Mouse (Mus musculus): Measurements from ENCODE around the gene Ovol2. TPM values are rescaled to one million over a fixed set of nuclear protein-coding genes. Genes with fewer than 3 reads are reported as not detected.

Ovol2 gene
- polyA plus RNA-seq, 1 experiment from 2014 or later: not detected

DNA sequence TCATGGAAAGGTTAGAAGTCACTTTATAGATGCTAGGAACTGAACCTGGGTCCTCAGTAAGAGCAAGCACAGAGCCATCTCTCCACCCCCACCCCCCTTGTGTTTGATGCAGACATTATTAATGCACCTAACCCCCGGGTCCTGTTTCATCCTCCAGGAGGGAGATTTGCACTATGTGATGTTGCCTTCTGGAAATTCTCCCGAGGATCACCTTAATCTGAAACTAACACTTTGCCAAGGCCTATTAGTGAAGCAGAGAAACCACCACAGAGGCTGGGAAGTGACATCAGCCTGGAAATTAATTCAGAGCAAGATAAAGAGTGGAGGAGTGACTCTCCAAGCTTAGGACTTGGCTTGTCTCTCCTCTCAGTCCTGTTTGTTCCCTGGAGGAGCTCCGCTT, 7.7 kb downstream of the Ovol2 start:
- no peak for ATAC-seq
- H3K27me3 ChIP-seq: no peaks in the 10 kb centered on the region
- CTCF ChIA-PET: no interaction called here
- POLR2A ChIA-PET: no interaction called here
- no peak for DNase-seq (ENCODE audit: low read depth, low spot score)
- TF ChIP-seq CTCF (IDR thresholded peaks at IDR 0.05): no peak
- in situ Hi-C loops (cut with MboI; ENCODE audit: low pct_unique_long_range_greater_than_20kb): no loop called here

DNA sequence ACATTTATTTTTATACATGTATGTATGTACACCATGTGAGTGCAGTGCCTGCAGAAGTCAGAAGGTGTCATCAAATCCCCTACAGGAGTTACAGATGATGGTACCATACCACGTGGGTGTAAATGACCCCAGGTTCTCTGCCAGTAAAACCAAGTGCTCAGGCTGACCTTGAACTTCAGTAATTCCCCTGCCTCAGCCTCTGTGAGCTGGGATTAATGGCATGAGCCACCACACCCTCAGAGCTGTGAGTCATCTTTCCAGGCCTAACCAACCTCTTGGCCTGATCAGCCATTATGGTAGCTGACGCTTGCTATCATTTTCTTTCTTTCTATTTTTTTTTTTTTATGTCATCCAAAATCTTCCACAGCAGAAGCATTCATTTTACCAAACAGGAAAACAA, 20.6 kb downstream of the Ovol2 start:
- no peak for TF ChIP-seq CTCF (IDR thresholded peaks at IDR 0.05)
- in situ Hi-C loops (cut with MboI; ENCODE audit: low pct_unique_long_range_greater_than_20kb): no loop called here
- ATAC-seq (no peak), DNase-seq (ENCODE audit: low read depth, low spot score) (no peak)
- ChIA-PET POLR2A (no interaction called here), CTCF (interaction anchor here (1.0 kb wide), 1 partner anchor 69 kb away, joined by 4 read pairs; no protein-coding TSS in a partner anchor)
- H3K27me3 ChIP-seq: no peaks in the 10 kb centered on the region

DNA sequence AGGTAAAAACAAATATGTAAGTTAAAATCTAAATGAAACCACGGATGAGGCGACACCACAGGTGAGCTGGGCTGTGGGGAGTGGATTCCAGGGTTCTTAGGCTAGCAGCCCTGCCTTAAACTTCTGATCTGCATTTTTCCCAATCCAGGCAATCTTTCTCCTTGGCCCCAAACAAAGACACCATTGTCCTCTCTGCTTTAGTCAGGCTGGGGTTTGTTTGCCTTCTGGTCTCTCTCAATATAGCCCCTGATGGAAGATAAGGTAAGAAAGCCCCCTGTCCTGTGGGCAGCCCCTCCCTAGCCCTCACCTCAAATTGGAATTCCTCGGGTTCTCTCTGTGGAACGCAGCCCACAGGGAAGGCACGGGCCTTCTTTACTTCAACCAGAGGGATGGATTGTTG, 21.7 kb downstream of the Ovol2 start:
- ChIA-PET POLR2A (interaction anchor here (0.7 kb wide), 1 partner anchor 11 kb away, joined by 9 read pairs; no protein-coding TSS in a partner anchor), CTCF (interaction anchor here (1.0 kb wide), 1 partner anchor 71 kb away, joined by 4 read pairs; no protein-coding TSS in a partner anchor)
- ATAC-seq (no peak), DNase-seq (ENCODE audit: low read depth, low spot score) (no peak)
- no peaks in the 10 kb centered on the region for H3K27me3 ChIP-seq
- TF ChIP-seq CTCF (IDR thresholded peaks at IDR 0.05): no peak
- in situ Hi-C loops (cut with MboI; ENCODE audit: low pct_unique_long_range_greater_than_20kb): no loop called here

DNA sequence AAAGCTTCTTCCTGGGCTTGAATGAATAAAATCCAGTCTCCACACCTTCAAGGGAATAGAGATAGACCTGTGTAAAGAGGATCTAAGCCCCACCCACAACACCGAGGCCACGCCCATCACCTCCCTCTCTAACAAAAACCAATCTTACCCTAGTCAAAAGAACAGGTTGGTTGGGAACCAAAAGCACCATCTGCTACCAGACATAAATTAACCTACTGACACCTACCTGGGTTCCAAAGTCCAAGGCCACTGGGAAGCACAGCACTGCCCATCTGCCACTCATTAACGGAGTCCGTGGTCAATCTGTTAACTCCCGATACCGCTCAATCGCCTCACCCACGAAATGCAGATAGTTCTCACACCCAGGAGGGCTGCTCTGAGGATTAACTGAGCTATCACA, 23.4 kb downstream of the Ovol2 start:
- ChIA-PET CTCF (no interaction called here), POLR2A (no interaction called here)
- ATAC-seq: no peak
- no peaks in the 10 kb centered on the region for H3K27me3 ChIP-seq
- in situ Hi-C loops (cut with MboI; ENCODE audit: low pct_unique_long_range_greater_than_20kb): no loop called here
- DNase-seq (ENCODE audit: low read depth, low spot score): no peak
- no peak for TF ChIP-seq CTCF (IDR thresholded peaks at IDR 0.05)

DNA sequence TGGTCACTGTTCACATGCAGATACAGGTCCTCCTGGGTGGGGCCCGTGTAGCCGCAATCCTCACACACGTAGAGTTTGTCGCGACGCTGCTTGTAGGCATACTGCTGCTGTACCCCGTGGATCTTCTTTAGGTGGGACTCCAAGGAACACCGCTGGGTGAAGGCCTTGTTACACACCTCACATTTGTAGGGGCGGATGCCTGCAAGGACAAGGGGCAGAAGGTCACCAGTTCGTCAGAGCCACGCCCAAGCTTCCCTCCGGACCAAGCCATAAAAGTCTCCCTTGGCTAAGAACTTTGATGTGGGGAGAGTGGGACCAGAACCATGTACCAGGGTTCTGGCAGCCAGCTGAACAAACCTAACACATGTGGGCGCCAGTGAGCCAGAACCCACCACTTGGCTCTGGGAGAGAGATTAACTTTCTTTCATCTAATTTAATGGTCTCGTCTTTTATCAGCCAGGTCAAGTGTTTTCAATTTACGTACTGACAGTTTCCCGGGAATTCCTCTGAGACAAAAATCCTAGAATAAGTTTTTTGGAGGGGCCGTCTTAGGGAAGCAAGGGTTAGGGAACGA, 26.1 kb downstream of the Ovol2 start:
- ATAC-seq (no peak), DNase-seq (ENCODE audit: low read depth, low spot score) (no peak)
- H3K27me3 ChIP-seq: no peaks in the 10 kb centered on the region
- ChIA-PET CTCF (interaction anchor here (1.2 kb wide), 1 partner anchor 10 kb away, joined by 4 read pairs; no protein-coding TSS in a partner anchor), POLR2A (no interaction called here)
- in situ Hi-C loops (cut with MboI; ENCODE audit: low pct_unique_long_range_greater_than_20kb): no loop called here
- TF ChIP-seq CTCF (IDR thresholded peaks at IDR 0.05): peak; percentile 5

DNA sequence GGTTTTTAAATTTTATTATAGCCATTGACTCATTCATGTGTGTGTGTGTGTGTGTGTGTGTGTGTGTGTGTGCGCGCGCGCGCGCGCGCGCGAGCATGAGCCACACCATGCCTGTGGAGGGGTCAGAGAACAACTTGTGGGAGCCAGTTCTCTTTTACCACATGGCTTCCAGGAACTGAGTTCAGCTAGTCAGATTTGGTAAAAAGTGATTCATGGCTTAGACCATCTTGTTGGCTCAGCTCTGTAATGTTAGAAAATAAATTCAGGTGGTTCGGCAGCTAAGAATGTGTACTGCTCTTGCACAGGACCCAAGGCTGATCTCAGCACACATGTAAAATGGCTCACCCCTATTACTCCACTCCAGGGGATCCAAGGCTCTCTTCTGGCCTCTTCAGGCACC, 30.8 kb downstream of the Ovol2 start:
- ChIA-PET POLR2A (no interaction called here), CTCF (interaction anchor here (1.1 to 1.8 kb wide), 2 partner anchors 9 to 13 kb away, joined by 3 to 4 read pairs; no protein-coding TSS in a partner anchor)
- TF ChIP-seq CTCF (IDR thresholded peaks at IDR 0.05): no peak
- DNase-seq (ENCODE audit: low read depth, low spot score): no peak
- no peaks in the 10 kb centered on the region for H3K27me3 ChIP-seq
- in situ Hi-C loops (cut with MboI; ENCODE audit: low pct_unique_long_range_greater_than_20kb): no loop called here
- ATAC-seq: no peak

DNA sequence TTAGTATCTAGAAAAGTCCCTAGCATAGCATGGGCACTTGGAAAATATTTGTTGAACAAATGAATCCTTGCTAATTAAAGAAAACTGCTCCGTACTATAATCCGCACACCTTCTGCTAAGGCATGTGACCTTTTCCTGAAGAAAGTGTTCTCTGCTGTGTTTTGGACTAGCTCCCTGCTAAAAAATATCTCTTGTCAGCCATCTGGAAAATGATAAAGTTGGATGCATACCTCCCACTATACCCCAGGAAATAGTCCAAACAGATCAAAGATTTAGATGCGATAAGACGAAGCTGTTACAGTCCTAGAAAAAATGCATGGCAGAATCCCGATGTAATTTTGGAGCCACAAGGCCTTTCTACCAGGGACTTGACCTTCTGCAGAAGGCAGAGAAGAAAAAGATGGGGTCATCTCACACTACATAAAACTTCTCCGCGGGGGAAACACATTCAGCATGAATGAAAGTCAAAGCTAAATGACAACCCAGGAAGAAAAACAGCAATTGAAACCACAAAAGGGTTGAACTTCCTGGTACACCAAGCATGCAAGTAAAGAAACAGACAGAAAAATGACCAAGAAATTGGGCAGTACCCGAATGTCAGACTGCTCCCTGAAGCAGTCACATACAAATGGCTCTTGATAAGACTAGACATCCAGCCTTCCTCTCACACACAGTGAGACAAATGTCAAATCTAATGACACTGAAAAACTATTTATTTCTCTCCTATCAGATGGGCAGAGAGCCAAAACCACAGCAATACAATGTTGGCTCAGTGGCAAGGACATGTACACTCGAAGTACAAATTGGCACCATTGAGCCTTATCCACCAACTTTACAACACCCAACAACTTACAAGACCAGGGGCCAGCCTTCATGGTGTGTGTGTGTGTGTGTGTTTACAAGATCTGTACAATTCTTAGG, 31.9 kb downstream of the Ovol2 start:
- in situ Hi-C loops (cut with MboI; ENCODE audit: low pct_unique_long_range_greater_than_20kb): no loop called here
- H3K27me3 ChIP-seq: no peaks in the 10 kb centered on the region
- CTCF ChIA-PET: interaction anchor here (1.8 kb wide), 1 partner anchor 12 kb away, joined by 4 read pairs; no protein-coding TSS in a partner anchor
- POLR2A ChIA-PET: no interaction called here
- no peak for TF ChIP-seq CTCF (IDR thresholded peaks at IDR 0.05)
- no peak for ATAC-seq
- no peak for DNase-seq (ENCODE audit: low read depth, low spot score)

DNA sequence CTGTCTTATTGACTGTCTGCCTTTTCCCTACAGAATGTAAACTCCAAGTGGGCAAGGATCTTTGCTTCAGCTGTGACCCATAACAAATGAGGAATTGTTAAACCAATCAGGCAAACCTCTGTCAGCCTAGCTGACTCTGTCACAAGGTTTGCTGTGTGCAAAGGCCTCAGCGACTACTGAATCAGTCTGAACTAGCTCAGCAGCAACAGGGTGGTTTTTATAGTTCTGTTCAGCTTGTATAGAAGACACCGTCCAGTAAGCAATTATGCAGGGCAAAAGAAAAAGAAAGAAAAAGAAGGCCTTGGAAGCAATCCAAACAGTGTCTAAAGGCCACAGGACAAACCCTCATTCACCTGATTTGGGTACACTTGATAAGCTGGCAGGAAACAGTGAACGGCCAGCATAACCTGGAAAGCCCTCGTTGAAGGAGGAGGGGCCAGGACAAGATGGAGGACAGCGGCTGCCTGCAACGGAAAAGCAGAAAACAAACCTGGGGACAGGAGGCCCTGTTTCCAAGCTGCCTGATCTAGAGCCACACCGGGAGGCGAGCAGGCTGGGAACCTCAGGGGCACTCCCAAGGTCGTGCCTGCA, 36.7 kb downstream of the Ovol2 start:
- ATAC-seq (no peak), DNase-seq (ENCODE audit: low read depth, low spot score) (no peak)
- ChIA-PET POLR2A (no interaction called here), CTCF (no interaction called here)
- in situ Hi-C loops (cut with MboI; ENCODE audit: low pct_unique_long_range_greater_than_20kb): no loop called here
- no peaks in the 10 kb centered on the region for H3K27me3 ChIP-seq
- no peak for TF ChIP-seq CTCF (IDR thresholded peaks at IDR 0.05)

DNA sequence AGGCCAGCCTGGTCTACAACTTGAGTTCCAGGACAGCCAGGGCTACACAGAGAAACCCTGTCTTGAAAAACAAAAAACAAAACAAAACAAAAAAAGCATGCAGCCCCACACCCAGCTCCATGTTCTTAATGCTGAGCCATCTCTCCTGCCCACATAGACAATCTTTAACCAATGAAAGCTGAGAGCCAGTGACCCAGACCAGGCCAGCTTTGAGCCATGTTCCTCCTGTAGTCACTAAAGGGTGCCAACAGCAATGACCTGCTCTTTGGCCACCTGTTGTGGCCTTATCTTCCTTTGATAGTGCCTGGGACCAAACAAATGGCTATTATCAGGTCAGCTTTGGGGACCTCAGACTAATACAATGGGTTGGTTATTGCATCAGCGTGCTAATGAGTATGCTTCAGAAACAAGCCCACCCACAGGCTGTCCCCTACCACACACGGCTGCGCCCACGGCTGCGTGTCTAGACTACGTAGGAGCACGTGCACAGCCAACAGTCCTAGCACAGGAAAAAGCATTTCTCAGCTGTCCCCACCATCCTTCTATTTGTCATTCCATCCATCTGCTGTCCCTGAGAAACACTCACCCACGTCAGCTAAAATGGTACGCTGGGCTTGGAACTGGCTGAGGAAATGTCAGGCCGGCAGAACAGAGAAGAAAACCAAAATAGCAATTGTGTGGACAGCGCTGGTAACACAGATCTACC, 40.2 kb downstream of the Ovol2 start:
- in situ Hi-C loops (cut with MboI; ENCODE audit: low pct_unique_long_range_greater_than_20kb): no loop called here
- H3K27me3 ChIP-seq: no peaks in the 10 kb centered on the region
- ATAC-seq (no peak), DNase-seq (ENCODE audit: low read depth, low spot score) (no peak)
- CTCF ChIA-PET: interaction anchor here (1.0 kb wide), 1 partner anchor 12 kb away, joined by 3 read pairs; no protein-coding TSS in a partner anchor
- no peak for TF ChIP-seq CTCF (IDR thresholded peaks at IDR 0.05)
- POLR2A ChIA-PET: no interaction called here

DNA sequence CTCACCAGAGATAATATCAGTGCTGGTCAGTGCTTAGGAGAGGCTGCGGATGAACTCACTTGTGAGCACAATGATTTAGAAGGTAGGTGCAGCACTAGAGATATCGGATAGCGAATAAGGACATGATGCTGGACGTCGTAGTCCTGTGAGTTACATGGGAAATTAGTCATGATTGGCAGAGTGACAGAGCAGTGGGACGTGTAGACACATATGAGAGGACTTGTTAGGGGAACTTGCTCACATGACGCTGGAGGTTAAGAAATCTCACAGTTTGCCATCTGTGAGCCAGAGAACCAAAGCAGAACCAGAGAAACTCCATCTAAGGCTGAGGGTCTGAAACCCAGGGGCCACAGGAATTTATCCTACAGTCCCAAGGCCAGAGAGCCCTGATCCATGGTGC, 41.6 kb downstream of the Ovol2 start:
- no peaks in the 10 kb centered on the region for H3K27me3 ChIP-seq
- in situ Hi-C loops (cut with MboI; ENCODE audit: low pct_unique_long_range_greater_than_20kb): no loop called here
- DNase-seq (ENCODE audit: low read depth, low spot score) (no peak), ATAC-seq (no peak)
- ChIA-PET POLR2A (no interaction called here), CTCF (no interaction called here)
- TF ChIP-seq CTCF (IDR thresholded peaks at IDR 0.05): no peak

Measured in Patski (cell line).